Mouse (Mus musculus) layer of hippocampus, adult 8-10 months (tissue): ENCODE measurements around the gene Frem2. TPM values are rescaled to one million over a fixed set of nuclear protein-coding genes. Genes with fewer than 3 reads are reported as not detected.

ENCODE experiments used
- DNase-seq, 2 experiments: peaks; one replicate each; pipeline ENCODE4 v3.0.0; 2022; ENCODE audit warnings: low spot score in 2 of 2
- total RNA-seq, 4 experiments: library from RNA; stranded (reverse); gene quantifications; 2 replicates each; pipeline ENCODE4 v1.2.4; 2022

The Frem2 gene
- total RNA-seq, 4 experiments from 2014 or later: 2.4 to 2.9 (median 2.8) TPM

GRCm38 (mm10) chr3:53557388-53558214 lies 99.6 kb downstream of the Frem2 start:
- DNase-seq: no peak

- no peak for DNase-seq
Measured at GRCm38 (mm10) chr3:53555031-53555952, 101.9 kb downstream of the Frem2 start.

- DNase-seq: no peak
Measured at GRCm38 (mm10) chr3:53552691-53553090, 104.5 kb downstream of the Frem2 start.

GRCm38 (mm10) chr3:53532091-53532490 lies 125.1 kb downstream of the Frem2 start:
- no peak for DNase-seq

- no peak for DNase-seq
Measured at GRCm38 (mm10) chr3:53530305-53530704, 126.8 kb downstream of the Frem2 start.

- peak; percentile 72 to 85 for DNase-seq
Measured at GRCm38 (mm10) chr3:53525737-53526136, 131.4 kb downstream of the Frem2 start.

- DNase-seq: no peak
Measured at GRCm38 (mm10) chr3:53522794-53523193, 134.4 kb downstream of the Frem2 start.

- no peak for DNase-seq
Measured at GRCm38 (mm10) chr3:53514221-53515065, 142.7 kb downstream of the Frem2 start.

GRCm38 (mm10) chr3:53513096-53513495 lies 144.1 kb downstream of the Frem2 start:
- DNase-seq: no peak

- no peak for DNase-seq
Measured at GRCm38 (mm10) chr3:53502428-53502827, 154.7 kb downstream of the Frem2 start.

GRCm38 (mm10) chr3:53498351-53498905 lies 158.7 kb downstream of the Frem2 start:
- no peak for DNase-seq

- no peak for DNase-seq
Measured at GRCm38 (mm10) chr3:53488353-53488752, 168.8 kb downstream of the Frem2 start, which contains the start of gene Stoml3. Gene Stoml3 (plus strand): TSS chr3:53488653.

GRCm38 (mm10) chr3:53486996-53487576 lies 170.1 kb downstream of the Frem2 start:
- DNase-seq: no peak

- no peak for DNase-seq
Measured at GRCm38 (mm10) chr3:53486561-53486960, 170.6 kb downstream of the Frem2 start.

GRCm38 (mm10) chr3:53483414-53484059 lies 173.6 kb downstream of the Frem2 start:
- DNase-seq: no peak

GRCm38 (mm10) chr3:53478419-53479046 lies 178.6 kb downstream of the Frem2 start:
- no peak for DNase-seq

GRCm38 (mm10) chr3:53477468-53477867 lies 179.7 kb downstream of the Frem2 start:
- no peak for DNase-seq

- DNase-seq: peak in 1 of 2 experiments; percentile 31
Measured at GRCm38 (mm10) chr3:53475889-53476288, 181.3 kb downstream of the Frem2 start.

GRCm38 (mm10) chr3:53474179-53474578 lies 183.0 kb downstream of the Frem2 start:
- no peak for DNase-seq
